Mouse (Mus musculus) brain, embryonic 14.5 days (tissue): Measurements from ENCODE around the gene Gm49342. TPM values are rescaled to one million over a fixed set of nuclear protein-coding genes. Genes with fewer than 3 reads are reported as not detected.
"Not testable (repeated sequence)": the region's sequence is repeated elsewhere in the genome, so short reads cannot be mapped to it uniquely, and the experiment has no call there.

Experiments
- DNase-seq: peaks from one replicate; pipeline ENCODE4 v3.0.0-alpha.2; 2011; ENCODE audit warnings: low read depth
- CTCF ChIP-seq: fragments of 200-500 bp; IDR thresholded peaks from 2 replicates; pipeline ENCODE4 v1.5.1; 2012; ENCODE audit warnings: inconsistent platforms, mild to moderate bottlenecking, moderate library complexity, borderline replicate concordance; ENCODE audit not compliant: insufficient read depth, insufficient read length; ENCODE audit errors: extremely low read depth
- POLR2A ChIP-seq: fragments of 200-500 bp; IDR thresholded peaks from 2 replicates; pipeline ENCODE4 v1.6.1; 2012; ENCODE audit warnings: mild to moderate bottlenecking, inconsistent platforms, borderline replicate concordance; ENCODE audit not compliant: poor library complexity, insufficient read depth, insufficient read length, severe bottlenecking; ENCODE audit errors: extremely low read depth
- polyA plus RNA-seq: library from polyadenylated mRNA; depleted of rRNA; stranded (reverse); fragments of >200 nt; gene quantifications from 2 replicates; pipeline ENCODE4 v1.2.3, GENCODE M21; 2012; rRNA removed

Gene Gm49342
- polyA plus RNA-seq, 1 experiment = 18.1 TPM

- TF ChIP-seq POLR2A (no peak), CTCF (no peak)
- peak; percentile 34 for DNase-seq
Observed at GRCm38 (mm10) chr14:50976674-50977073, 32.4 kb downstream of the Gm49342 start.

- not testable (repeated sequence) for DNase-seq
Observed at GRCm38 (mm10) chr14:50978451-50978850, 34.1 kb downstream of the Gm49342 start.

- DNase-seq = no peak
- no peak for TF ChIP-seq POLR2A
- TF ChIP-seq CTCF = no peak
Observed at GRCm38 (mm10) chr14:50979631-50980030, 35.3 kb downstream of the Gm49342 start.

GRCm38 (mm10) chr14:50981207-50981606, 36.9 kb downstream of the Gm49342 start:
- DNase-seq = no peak
- no peak for TF ChIP-seq POLR2A
- TF ChIP-seq CTCF = no peak

- TF ChIP-seq POLR2A (no peak), CTCF (no peak)
- DNase-seq = no peak
Observed at GRCm38 (mm10) chr14:50981837-50982236, 37.5 kb downstream of the Gm49342 start.

GRCm38 (mm10) chr14:50987668-50988067, 43.4 kb downstream of the Gm49342 start:
- no peak for TF ChIP-seq CTCF
- TF ChIP-seq POLR2A = no peak
- no peak for DNase-seq

GRCm38 (mm10) chr14:50991037-50991436, 46.7 kb downstream of the Gm49342 start:
- no peak for DNase-seq
- TF ChIP-seq CTCF (no peak), POLR2A (no peak)

- no peak for TF ChIP-seq POLR2A
- TF ChIP-seq CTCF = no peak
- DNase-seq = no peak
Observed at GRCm38 (mm10) chr14:50997088-50997487, 52.8 kb downstream of the Gm49342 start.

- DNase-seq = no peak
- TF ChIP-seq POLR2A (no peak), CTCF (no peak)
Observed at GRCm38 (mm10) chr14:50997999-50998666, 53.8 kb downstream of the Gm49342 start.

GRCm38 (mm10) chr14:51007152-51007801, 63.0 kb downstream of the Gm49342 start, which contains the start of gene Rnase10:
TSS of gene Rnase10 (plus strand) at chr14:51007751.
- TF ChIP-seq CTCF (no peak), POLR2A (no peak)

GRCm38 (mm10) chr14:51007914-51008713, 63.8 kb downstream of the Gm49342 start:
- DNase-seq = peak; percentile 41
- TF ChIP-seq POLR2A = no peak
- no peak for TF ChIP-seq CTCF

More at GRCm38 (mm10) chr14:51007152-51007801, 63.0 kb downstream of the Gm49342 start, which contains the start of gene Rnase10:
- no peak for DNase-seq

GRCm38 (mm10) chr14:51008781-51009180, 64.5 kb downstream of the Gm49342 start:
- TF ChIP-seq POLR2A = no peak
- no peak for TF ChIP-seq CTCF

GRCm38 (mm10) chr14:51009572-51009971, 65.3 kb downstream of the Gm49342 start:
- no peak for DNase-seq
- TF ChIP-seq POLR2A (no peak), CTCF (no peak)

More at GRCm38 (mm10) chr14:51008781-51009180, 64.5 kb downstream of the Gm49342 start:
- DNase-seq = no peak

Other genes with a start within 250 kb of the Gm49342 start
- gene Olfr748, start 237.1 kb upstream of the Gm49342 start, polyA plus RNA-seq = not detected in 2 replicates
- gene Olfr749, start 199.4 kb upstream of the Gm49342 start, polyA plus RNA-seq = not detected in 2 replicates
- 103 and 110 TPM in 2 replicates for gene Ttc5, start 159.0 kb upstream of the Gm49342 start, polyA plus RNA-seq
- gene Ccnb1ip1, start 136.8 kb upstream of the Gm49342 start, polyA plus RNA-seq = 0.13 TPM in 1 of 2 replicates, not detected in the other
- 59.7 and 63.2 TPM in 2 replicates for gene Parp2, start 136.7 kb upstream of the Gm49342 start, polyA plus RNA-seq
- gene Tep1, start 74.0 kb upstream of the Gm49342 start, polyA plus RNA-seq = 4.3 and 5.1 TPM in 2 replicates
- 0.59 and 1.2 TPM in 2 replicates for gene Klhl33, start 47.0 kb upstream of the Gm49342 start, polyA plus RNA-seq
- gene Osgep, start 19.6 kb upstream of the Gm49342 start, polyA plus RNA-seq = 102 and 121 TPM in 2 replicates
- gene Apex1, start 19.5 kb upstream of the Gm49342 start, polyA plus RNA-seq = 137 and 178 TPM in 2 replicates
- gene Pip4p1, start 13.7 kb upstream of the Gm49342 start, polyA plus RNA-seq = 131 and 177 TPM in 2 replicates
- 21.0 and 21.4 TPM in 2 replicates for gene Pnp, start 13.4 kb upstream of the Gm49342 start, polyA plus RNA-seq
- gene Pnp2, start 11.5 kb downstream of the Gm49342 start, polyA plus RNA-seq = 0.16 and 0.42 TPM in 2 replicates
- 0.05 TPM in 1 of 2 replicates, not detected in the other for gene Rnase10, start 63.2 kb downstream of the Gm49342 start, polyA plus RNA-seq
- not detected in 2 replicates for gene Rnase9, start 97.4 kb downstream of the Gm49342 start, polyA plus RNA-seq
- gene Rnase11, start 105.6 kb downstream of the Gm49342 start, polyA plus RNA-seq = not detected in 2 replicates
- 0.15 TPM in 1 of 2 replicates, not detected in the other for gene Rnase12, start 113.1 kb downstream of the Gm49342 start, polyA plus RNA-seq
- not detected in 2 replicates for gene Olfr750, start 129.9 kb downstream of the Gm49342 start, polyA plus RNA-seq
- 15.1 and 18.2 TPM in 2 replicates for gene Rnase4, start 146.6 kb downstream of the Gm49342 start, polyA plus RNA-seq
- gene Ang, start 146.6 kb downstream of the Gm49342 start, polyA plus RNA-seq = 4.3 and 4.5 TPM in 2 replicates
- not detected in 2 replicates for gene Eddm3b, start 169.9 kb downstream of the Gm49342 start, polyA plus RNA-seq
- 0.44 and 0.52 TPM in 2 replicates for gene Rnase6, start 179.4 kb downstream of the Gm49342 start, polyA plus RNA-seq
- gene Rnase1, start 202.3 kb downstream of the Gm49342 start, polyA plus RNA-seq = 0.09 and 0.27 TPM in 2 replicates
- gene Rnase2b, start 217.7 kb downstream of the Gm49342 start, polyA plus RNA-seq = not detected in 2 replicates